ENCODE assay signal across 15 mouse cellular contexts in the genomic region with DNA sequence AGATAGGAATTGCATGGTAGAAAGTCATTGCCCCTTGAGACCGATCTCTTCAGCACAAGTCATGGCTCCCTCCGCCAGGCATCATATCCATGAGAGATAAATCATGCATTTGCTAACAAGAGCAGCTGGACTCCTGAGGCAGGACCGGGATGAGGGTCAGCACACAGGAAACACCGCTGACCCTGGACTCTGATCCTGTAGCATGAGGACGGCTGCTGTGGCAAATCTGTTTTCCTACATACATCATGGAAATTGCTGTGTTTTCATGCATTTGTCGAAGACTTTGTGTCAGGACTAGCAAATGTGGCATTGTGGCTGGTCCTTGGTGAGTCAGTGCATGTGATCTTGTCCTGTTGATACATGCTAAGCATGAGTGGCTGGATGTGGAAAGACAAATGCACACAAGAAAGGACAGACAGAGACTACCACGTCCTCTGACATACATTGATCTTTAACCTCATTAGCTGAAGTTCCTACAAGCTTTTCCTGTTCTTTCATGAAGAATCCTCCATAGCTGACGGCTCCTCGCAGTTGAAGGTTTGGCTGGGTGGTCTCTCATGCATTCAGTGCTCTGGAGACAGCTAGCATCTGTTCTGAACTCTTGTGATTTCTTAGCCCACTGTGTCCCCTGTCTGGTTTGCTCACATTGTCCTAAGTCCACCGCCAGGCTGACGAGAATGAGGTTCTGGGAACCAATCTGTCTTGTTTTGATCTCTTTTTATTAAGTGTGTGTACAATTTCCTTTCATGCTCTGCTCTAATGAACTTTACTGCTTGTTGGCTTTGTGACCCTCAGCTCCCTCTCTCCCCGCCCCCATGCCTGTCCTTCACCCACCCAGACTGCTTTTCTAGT.
DNase-seq lines count a peak whose midpoint lies in the region; ATAC-seq lines count a peak whose summit lies in the region.
"Had no signal": no experiment of that assay in that cellular context is flagged by ENCODE, and none has a peak within 500 bp of the region (broad histone marks: within the 10 kb centered on the region; RNA-seq: fewer than 3 reads in every experiment).

No protein-coding gene starts in this region.

- peak overlapping the region; percentile 79 for H3K27ac ChIP-seq in kidney, embryonic 16.5 days (ENCODE audit: low read length)
- H3K27ac ChIP-seq: liver, embryonic 12.5 days; midbrain, embryonic 12.5 days had no signal

- ATAC-seq in kidney, embryonic 16.5 days (ENCODE audit: low FRiP score, low TSS enrichment), result peak; percentile 94
- ATAC-seq: liver, embryonic 12.5 days had no signal

- H3K9me3 ChIP-seq in kidney, embryonic 16.5 days (ENCODE audit: low read length), result no peaks in the 10 kb centered on the region
- H3K9me3 ChIP-seq: liver, embryonic 12.5 days; midbrain, embryonic 12.5 days had no signal

- peaks cover 25% of the 10 kb centered on the region for H3K4me1 ChIP-seq in kidney, embryonic 16.5 days (ENCODE audit: insufficient read depth, low read length)
- H3K4me1 ChIP-seq: liver, embryonic 12.5 days; midbrain, embryonic 12.5 days had no signal

- H3K27me3 ChIP-seq in kidney, embryonic 16.5 days (ENCODE audit: insufficient read depth, low read length), result no peaks in the 10 kb centered on the region
- H3K27me3 ChIP-seq: liver, embryonic 12.5 days; midbrain, embryonic 12.5 days had no signal

- peak; percentile 87 for DNase-seq in heart, adult 11 months
- DNase-seq in heart, postnatal 4 days, result no peak
- peak; percentile 63 for DNase-seq in embryo, embryonic 11 days
- DNase-seq in lung, postnatal 10 days, result peak; percentile 79
- DNase-seq in cerebellum, postnatal 36 days, result no peak
- DNase-seq in layer of hippocampus, postnatal 10 days (ENCODE audit: low spot score in 2 of 2), result no peak
- no peak for DNase-seq in layer of hippocampus, adult 8-10 months (ENCODE audit: low spot score in 2 of 2)
- DNase-seq: adrenal gland, adult 8-10 months; cerebellum, adult 11 months; gastrocnemius, postnatal 25 days; heart, postnatal 10 days had no signal

- WGBS in kidney, embryonic 16.5 days, result 8% methylated on average over 12 of the region's 12 CpGs

- H3K9ac ChIP-seq in kidney, embryonic 16.5 days (replicated peaks; ENCODE audit: low read length), result no peak overlapping the region; the same call in 1 of the 2 replicates
- H3K9ac ChIP-seq: liver, embryonic 12.5 days; midbrain, embryonic 12.5 days had no signal

- no peaks in the 10 kb centered on the region for H3K36me3 ChIP-seq in kidney, embryonic 16.5 days (ENCODE audit: insufficient read depth, low read length)
- H3K36me3 ChIP-seq: liver, embryonic 12.5 days; midbrain, embryonic 12.5 days had no signal

- no peak overlapping the region for H3K4me3 ChIP-seq in kidney, embryonic 16.5 days (ENCODE audit: low read length)
- H3K4me3 ChIP-seq: erythroblast, embryonic 14.5 days; liver, embryonic 12.5 days; midbrain, embryonic 12.5 days had no signal

- peak overlapping the region; percentile 40 for H3K4me2 ChIP-seq in kidney, embryonic 16.5 days (replicated peaks; ENCODE audit: low read depth, low read length)
- H3K4me2 ChIP-seq: liver, embryonic 12.5 days; midbrain, embryonic 12.5 days had no signal

Comparison
In these comparisons a context has a peak if more than half of its experiments do, and no peak if none do; other contexts are left out.
1. DNase-seq: peak in heart, adult 11 months (single experiment), embryo, embryonic 11 days (single experiment) and lung, postnatal 10 days (single experiment); none in heart, postnatal 4 days (single experiment), cerebellum, postnatal 36 days (0 of 2), layer of hippocampus, postnatal 10 days (0 of 2) and layer of hippocampus, adult 8-10 months (0 of 2).